Mouse (Mus musculus) urinary bladder, postnatal 14 days (tissue): ENCODE results near the gene Ly6g6e.
A peak's percentile ranks its signal among the peaks of the same experiment; 100 is the strongest.
"Not testable (repeated sequence)": the region's sequence is repeated elsewhere in the genome, so short reads cannot be mapped to it uniquely, and the experiment has no call there.

Source experiments
- DNase-seq: peaks from one replicate; pipeline ENCODE4 v3.0.0; 2021; ENCODE audit warnings: low spot score

Ly6g6e gene

GRCm38 (mm10) chr17:35104079-35104478 is 27.4 kb downstream of the Ly6g6e start:
- DNase-seq, result no peak

GRCm38 (mm10) chr17:35104754-35105153 is 28.1 kb downstream of the Ly6g6e start:
- DNase-seq, result no peak

GRCm38 (mm10) chr17:35105740-35106389 is 29.2 kb downstream of the Ly6g6e start:
- DNase-seq, result peak; percentile 53

GRCm38 (mm10) chr17:35106522-35106921 is 29.8 kb downstream of the Ly6g6e start:
- DNase-seq, result no peak

GRCm38 (mm10) chr17:35108097-35108496 is 31.4 kb downstream of the Ly6g6e start, which contains the start of gene Ly6g5c:
Gene Ly6g5c, plus strand, starts transcription at chr17:35108279.
- DNase-seq, result no peak

GRCm38 (mm10) chr17:35111774-35112173 is 35.1 kb downstream of the Ly6g6e start:
- no peak for DNase-seq

GRCm38 (mm10) chr17:35115046-35116019 is 38.6 kb downstream of the Ly6g6e start, which contains the start of gene Ly6g5b:
Gene Ly6g5b, minus strand, starts transcription at chr17:35115428.
- no peak for DNase-seq

GRCm38 (mm10) chr17:35120745-35121142 is 44.0 kb downstream of the Ly6g6e start:
- DNase-seq, result peak; percentile 46

- peak; percentile 99 for DNase-seq
Measured at GRCm38 (mm10) chr17:35121143-35121799, 44.6 kb downstream of the Ly6g6e start, which contains the start of gene Gpank1. Gene Gpank1, plus strand, starts transcription at chr17:35121455.

- DNase-seq, result peak; percentile 42
Measured at GRCm38 (mm10) chr17:35121871-35122303, 45.2 kb downstream of the Ly6g6e start, which contains the start of gene Csnk2b. Gene Csnk2b, minus strand, starts transcription at chr17:35122053.

- not testable (repeated sequence) for DNase-seq
Measured at GRCm38 (mm10) chr17:35123287-35123686, 46.6 kb downstream of the Ly6g6e start.

- not testable (repeated sequence) for DNase-seq
Measured at GRCm38 (mm10) chr17:35124261-35124896, 47.7 kb downstream of the Ly6g6e start.

GRCm38 (mm10) chr17:35125081-35125480 is 48.4 kb downstream of the Ly6g6e start:
- no peak for DNase-seq

- no peak for DNase-seq
Measured at GRCm38 (mm10) chr17:35125578-35125977, 48.9 kb downstream of the Ly6g6e start.

GRCm38 (mm10) chr17:35126206-35126611 is 49.5 kb downstream of the Ly6g6e start, which contains the start of gene D17H6S53E:
Gene D17H6S53E, plus strand, starts transcription at chr17:35126373.
- peak; percentile 76 for DNase-seq

GRCm38 (mm10) chr17:35127017-35127416 is 50.3 kb downstream of the Ly6g6e start:
- no peak for DNase-seq
